Mouse (Mus musculus): ENCODE results near the gene Akr1c18.

The Akr1c18 gene

DNA sequence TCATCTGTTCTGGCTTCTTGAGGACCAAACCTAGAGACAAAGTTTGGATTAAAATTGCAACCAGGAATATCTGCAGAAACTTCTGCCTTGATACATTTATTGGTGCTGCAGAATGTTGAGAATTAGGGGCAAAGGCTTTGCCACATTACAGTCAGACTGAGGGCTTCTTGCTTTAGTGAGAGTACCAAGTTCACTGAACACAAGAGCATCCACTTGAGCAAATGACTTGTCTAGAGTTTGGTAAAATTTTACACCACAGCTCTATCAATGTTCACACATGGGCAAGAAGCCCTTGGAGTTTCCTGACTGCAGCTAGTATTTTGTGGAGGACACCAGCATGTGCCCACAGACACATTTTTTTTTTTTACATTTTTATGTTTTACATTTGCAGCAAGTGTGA lies 47.7 kb downstream of the Akr1c18 start:
- DNase-seq (ENCODE audit: low spot score in 2 of 2) = no peak

DNA sequence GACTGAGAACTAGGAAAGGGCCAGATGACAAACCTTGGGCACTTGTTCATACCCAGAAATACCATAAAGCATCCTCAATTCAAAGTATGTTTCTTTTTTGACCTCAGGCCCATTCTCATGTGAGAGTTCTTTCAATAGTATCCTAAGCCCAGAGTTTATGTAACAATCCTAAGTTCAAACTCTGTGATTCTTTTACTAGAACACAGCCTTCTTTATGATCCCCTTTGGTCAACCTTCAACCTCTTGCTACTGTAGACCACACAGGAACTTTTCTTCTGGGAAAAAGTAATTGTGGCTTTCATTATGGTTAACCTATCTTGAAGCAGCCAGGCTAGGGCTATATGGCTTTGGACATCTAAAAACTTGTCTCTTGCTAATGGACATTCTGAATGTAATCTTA lies 48.8 kb downstream of the Akr1c18 start:
- DNase-seq (ENCODE audit: low spot score in 2 of 2) = no peak
